Mouse (Mus musculus) heart, embryonic 11.5 days (tissue): ENCODE results near the gene Fbxl17. TPM values are rescaled to one million over a fixed set of nuclear protein-coding genes. Genes with fewer than 3 reads are reported as not detected.

Source experiments
- ATAC-seq: fragments of 200-750 bp; cut with Nextera tagmentation; replicated peaks from 2 replicates; pipeline ENCODE4 v1.8.0; 2017; ENCODE audit warnings: moderate library complexity; ENCODE audit not compliant: insufficient number of reproducible peaks, low FRiP score, low TSS enrichment
- H3K27ac ChIP-seq: fragments of 300-500 bp; sonication (generic); 2 replicates; pipeline ENCODE4 v1.5.1; 2014; ENCODE audit warnings: mild to moderate bottlenecking, low read depth, low read length
- H3K27me3 ChIP-seq: fragments of 300-500 bp; sonication (generic); 2 replicates; pipeline ENCODE4 v1.6.1; 2014; ENCODE audit warnings: mild to moderate bottlenecking, low read length, mixed read lengths; ENCODE audit not compliant: control insufficient read depth, insufficient read depth
- H3K36me3 ChIP-seq: fragments of 300-500 bp; sonication (generic); 2 replicates; pipeline ENCODE4 v1.6.1; 2014; ENCODE audit warnings: mild to moderate bottlenecking, low read length, moderate library complexity, mixed read lengths; ENCODE audit not compliant: control insufficient read depth, insufficient read depth
- H3K4me1 ChIP-seq: fragments of 300-500 bp; sonication (generic); 2 replicates; pipeline ENCODE4 v1.6.1; 2014; ENCODE audit warnings: low read length; ENCODE audit not compliant: control insufficient read depth, insufficient read depth
- H3K4me2 ChIP-seq: fragments of 300-500 bp; sonication (generic); 2 replicates; pipeline ENCODE4 v1.6.1; 2014; ENCODE audit warnings: mild to moderate bottlenecking, moderate library complexity
- H3K4me3 ChIP-seq: fragments of 300-500 bp; sonication (generic); 2 replicates; pipeline ENCODE4 v1.5.1; 2014; ENCODE audit warnings: low read depth, low read length
- H3K9ac ChIP-seq: fragments of 300-500 bp; sonication (generic); 2 replicates; pipeline ENCODE4 v1.6.1; 2014; ENCODE audit warnings: mild to moderate bottlenecking, low read depth, low read length, moderate library complexity
- H3K9me3 ChIP-seq: fragments of 300-500 bp; sonication (generic); replicated peaks from 2 replicates; pipeline ENCODE4 v1.6.1; 2016; ENCODE audit warnings: low read length; ENCODE audit not compliant: control insufficient read depth
- WGBS: fragments of 180-500 bp; shearing (Covaris S2); extraction: QIAGEN DNeasy Blood & Tissue Kit; methylation state at CpG from one replicate; pipeline ENCODE4 v1.1.7; 2014; ENCODE audit not compliant: insufficient replicate concordance; 5-methylcytosine and 5-hydroxymethylcytosine counted together
- polyA plus RNA-seq: library from polyadenylated mRNA; unstranded; fragments of >200 nt; fragmentation: Nextera tagmentation; extraction: Ambion mirVana; gene quantifications from 2 replicates; pipeline ENCODE4 v1.2.1, GENCODE M21; 2014

The Fbxl17 gene
- polyA plus RNA-seq, 1 experiment from 2014 or later = 6.4 TPM

- no peak overlapping the region for H3K4me3 ChIP-seq
- no peaks in the 10 kb centered on the region for H3K4me1 ChIP-seq
- H3K27me3 ChIP-seq = no peaks in the 10 kb centered on the region
- H3K27ac ChIP-seq = no peak overlapping the region
- no peaks in the 10 kb centered on the region for H3K36me3 ChIP-seq
- H3K4me2 ChIP-seq = no peak overlapping the region
- H3K9me3 ChIP-seq = no peaks in the 10 kb centered on the region
- 79% methylated on average over 1 of the region's 1 CpGs for WGBS
- H3K9ac ChIP-seq = no peak overlapping the region
- ATAC-seq = no peak
These were observed 327.1 kb downstream of the Fbxl17 start for GRCm38 (mm10) chr17:63172697-63173096.

- no peak for ATAC-seq
- Histone ChIP-seq H3K9me3 (no peaks in the 10 kb centered on the region), H3K4me3 (no peak overlapping the region), H3K4me2 (no peak overlapping the region), H3K27me3 (no peaks in the 10 kb centered on the region), H3K27ac (no peak overlapping the region), H3K36me3 (no peaks in the 10 kb centered on the region), H3K9ac (no peak overlapping the region), H3K4me1 (no peaks in the 10 kb centered on the region; the same call in 1 of the 2 replicates)
- WGBS = 60% methylated on average over 5 of the region's 5 CpGs
These were observed 327.8 kb downstream of the Fbxl17 start for GRCm38 (mm10) chr17:63171890-63172491.

- Histone ChIP-seq H3K36me3 (no peaks in the 10 kb centered on the region), H3K9me3 (no peaks in the 10 kb centered on the region), H3K27ac (no peak overlapping the region), H3K4me2 (no peak overlapping the region), H3K4me1 (no peaks in the 10 kb centered on the region; the same call in 1 of the 2 replicates), H3K4me3 (no peak overlapping the region), H3K27me3 (no peaks in the 10 kb centered on the region), H3K9ac (no peak overlapping the region)
- ATAC-seq = no peak
- 63% methylated on average over 5 of the region's 5 CpGs for WGBS
These were observed 328.6 kb downstream of the Fbxl17 start for GRCm38 (mm10) chr17:63171264-63171663.

GRCm38 (mm10) chr17:63168019-63168788 is 331.6 kb downstream of the Fbxl17 start:
- no peaks in the 10 kb centered on the region for H3K27me3 ChIP-seq
- H3K9me3 ChIP-seq = no peaks in the 10 kb centered on the region
- ATAC-seq = no peak
- 80% methylated on average over 5 of the region's 5 CpGs for WGBS
- no peak overlapping the region for H3K4me2 ChIP-seq
- H3K27ac ChIP-seq = no peak overlapping the region
- no peaks in the 10 kb centered on the region for H3K36me3 ChIP-seq
- peaks cover 7% of the 10 kb centered on the region for H3K4me1 ChIP-seq
- H3K4me3 ChIP-seq = no peak overlapping the region
- no peak overlapping the region for H3K9ac ChIP-seq

- Histone ChIP-seq H3K9me3 (no peaks in the 10 kb centered on the region), H3K27ac (no peak overlapping the region), H3K4me1 (peaks cover 7% of the 10 kb centered on the region), H3K4me3 (no peak overlapping the region), H3K9ac (no peak overlapping the region), H3K36me3 (no peaks in the 10 kb centered on the region), H3K27me3 (no peaks in the 10 kb centered on the region), H3K4me2 (no peak overlapping the region)
- no peak for ATAC-seq
- WGBS = 73% methylated on average over 3 of the region's 3 CpGs
These were observed 332.6 kb downstream of the Fbxl17 start for GRCm38 (mm10) chr17:63167248-63167647.

GRCm38 (mm10) chr17:63166692-63167091 is 333.1 kb downstream of the Fbxl17 start:
- Histone ChIP-seq H3K9me3 (no peaks in the 10 kb centered on the region), H3K4me1 (peaks cover 7% of the 10 kb centered on the region), H3K4me2 (no peak overlapping the region), H3K27ac (no peak overlapping the region), H3K36me3 (no peaks in the 10 kb centered on the region), H3K9ac (no peak overlapping the region), H3K27me3 (no peaks in the 10 kb centered on the region), H3K4me3 (no peak overlapping the region)
- WGBS = 70% methylated on average over 3 of the region's 3 CpGs
- ATAC-seq = no peak

GRCm38 (mm10) chr17:63165847-63166246 is 334.0 kb downstream of the Fbxl17 start:
- no peaks in the 10 kb centered on the region for H3K9me3 ChIP-seq
- H3K27ac ChIP-seq = no peak overlapping the region
- peaks cover 7% of the 10 kb centered on the region for H3K4me1 ChIP-seq
- no peak for ATAC-seq
- no peak overlapping the region for H3K4me3 ChIP-seq
- no peaks in the 10 kb centered on the region for H3K27me3 ChIP-seq
- no peaks in the 10 kb centered on the region for H3K36me3 ChIP-seq
- 89% methylated on average over 13 of the region's 13 CpGs for WGBS
- no peak overlapping the region for H3K4me2 ChIP-seq
- no peak overlapping the region for H3K9ac ChIP-seq

GRCm38 (mm10) chr17:63164289-63164688 is 335.5 kb downstream of the Fbxl17 start:
- Histone ChIP-seq H3K9ac (no peak overlapping the region), H3K4me3 (no peak overlapping the region), H3K9me3 (no peaks in the 10 kb centered on the region), H3K4me1 (peaks cover 14% of the 10 kb centered on the region), H3K27ac (no peak overlapping the region), H3K27me3 (no peaks in the 10 kb centered on the region), H3K36me3 (no peaks in the 10 kb centered on the region), H3K4me2 (no peak overlapping the region)
- ATAC-seq = no peak
- WGBS = 37% methylated on average over 1 of the region's 1 CpGs

GRCm38 (mm10) chr17:63161953-63162352 is 337.9 kb downstream of the Fbxl17 start:
- WGBS = 66% methylated on average over 5 of the region's 5 CpGs
- H3K4me2 ChIP-seq = no peak overlapping the region
- H3K36me3 ChIP-seq = no peaks in the 10 kb centered on the region
- no peak for ATAC-seq
- H3K4me1 ChIP-seq = peaks cover 22% of the 10 kb centered on the region
- no peaks in the 10 kb centered on the region for H3K27me3 ChIP-seq
- H3K9me3 ChIP-seq = no peaks in the 10 kb centered on the region
- no peak overlapping the region for H3K27ac ChIP-seq
- no peak overlapping the region for H3K4me3 ChIP-seq
- no peak overlapping the region for H3K9ac ChIP-seq
